Mouse (Mus musculus) cerebral cortex, adult 2 months (tissue): ENCODE results near the gene Mtmr10.

Experiments used
- WGBS: fragments of 180-500 bp; shearing (Covaris S2); methylation state at CpG from one replicate; pipeline ENCODE4 v1.1.7; 2018; 5-methylcytosine and 5-hydroxymethylcytosine counted together

Mtmr10 gene

DNA sequence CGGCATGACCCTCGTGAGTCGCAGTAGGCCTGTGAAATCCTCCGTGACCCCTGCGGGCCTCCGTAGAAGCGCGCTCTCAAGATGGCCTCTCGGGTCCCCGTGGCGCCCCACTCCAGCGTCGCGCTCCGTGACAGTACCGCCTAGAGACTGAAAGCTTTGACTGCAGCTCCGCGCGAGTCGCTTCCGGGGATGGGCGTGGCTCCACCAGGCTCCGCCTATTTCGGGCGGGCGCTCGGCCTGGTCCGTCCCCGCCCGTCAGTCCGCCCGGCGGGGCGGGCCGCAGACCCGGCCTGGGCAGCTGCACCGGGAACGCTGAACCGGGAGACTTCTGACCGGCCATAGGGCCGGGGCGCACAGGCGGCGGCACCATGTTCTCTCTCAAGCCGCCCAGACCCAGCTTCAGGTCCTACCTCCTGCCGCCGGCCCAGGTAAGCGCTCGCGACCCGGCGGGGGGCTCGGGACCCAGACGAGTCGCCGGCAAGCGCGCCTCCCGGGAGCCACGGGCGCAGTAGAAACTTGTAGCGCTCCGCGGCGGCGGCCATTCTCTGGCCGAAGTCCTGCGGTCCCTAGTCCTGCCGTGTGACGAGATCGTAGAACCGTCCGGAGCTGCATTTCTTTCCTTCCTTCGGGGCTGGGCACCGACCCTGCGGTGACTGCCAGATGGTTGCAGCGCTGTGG, at the start of gene Mtmr10:
Mtmr10 (plus strand) TSS at position 240 of the 678 bp plus-strand sequence.
- WGBS = under 1% methylated on average over 77 of the region's 77 CpGs

DNA sequence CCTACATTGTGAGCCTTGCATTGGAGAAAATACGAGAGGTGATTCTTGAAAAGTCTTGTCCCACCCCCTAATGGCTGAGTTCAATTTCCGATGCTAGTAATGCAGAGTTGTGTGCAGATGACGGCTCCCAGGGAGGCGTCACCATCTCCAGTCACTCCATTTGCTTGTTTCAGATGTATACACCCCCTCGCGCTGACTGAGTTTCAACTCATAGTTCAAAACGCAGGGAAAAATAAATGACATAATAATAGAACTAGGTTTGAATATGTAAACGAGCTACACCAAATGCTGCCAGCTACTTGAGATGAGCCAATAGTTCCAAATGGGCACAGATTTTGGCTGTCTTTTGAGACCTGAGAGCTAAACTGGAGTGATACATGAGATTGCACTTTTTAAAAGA, 49.7 kb upstream of the Mtmr10 start:
- 61% methylated on average over 8 of the region's 8 CpGs for WGBS

DNA sequence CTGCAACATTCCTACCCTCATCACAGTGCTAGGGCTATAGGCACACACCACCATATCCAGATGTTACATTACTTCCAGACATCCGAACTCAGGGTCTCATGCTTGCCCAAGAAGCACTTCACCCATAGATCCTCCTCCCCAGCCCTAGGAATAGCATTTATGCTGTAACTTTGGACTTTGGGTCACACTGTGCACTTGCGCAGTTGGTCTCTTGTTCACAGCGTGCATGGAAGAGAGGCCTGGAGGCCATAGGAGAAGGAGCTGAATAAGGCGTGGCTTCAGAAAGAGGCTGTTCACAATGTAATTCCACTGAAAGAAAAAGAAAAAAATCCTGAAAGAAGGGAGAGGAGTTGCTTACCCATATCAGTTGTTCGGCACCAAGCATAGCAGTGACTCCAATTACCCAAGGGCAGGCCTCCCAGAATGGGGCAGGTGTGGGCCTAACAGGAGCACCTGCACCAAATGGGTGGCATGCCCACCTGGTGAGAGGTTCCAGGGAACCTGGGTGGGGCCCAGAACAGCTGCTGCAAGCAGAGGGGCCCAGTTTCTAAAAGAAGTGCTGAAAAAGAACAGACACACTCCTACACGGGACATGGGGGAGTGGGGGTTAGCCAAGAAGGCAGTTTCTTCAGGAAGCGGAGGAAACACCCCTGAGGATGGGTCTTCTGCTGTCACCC, 48.9 kb upstream of the Mtmr10 start:
- whole genome bisulfite sequencing = 91% methylated on average over 7 of the region's 7 CpGs

DNA sequence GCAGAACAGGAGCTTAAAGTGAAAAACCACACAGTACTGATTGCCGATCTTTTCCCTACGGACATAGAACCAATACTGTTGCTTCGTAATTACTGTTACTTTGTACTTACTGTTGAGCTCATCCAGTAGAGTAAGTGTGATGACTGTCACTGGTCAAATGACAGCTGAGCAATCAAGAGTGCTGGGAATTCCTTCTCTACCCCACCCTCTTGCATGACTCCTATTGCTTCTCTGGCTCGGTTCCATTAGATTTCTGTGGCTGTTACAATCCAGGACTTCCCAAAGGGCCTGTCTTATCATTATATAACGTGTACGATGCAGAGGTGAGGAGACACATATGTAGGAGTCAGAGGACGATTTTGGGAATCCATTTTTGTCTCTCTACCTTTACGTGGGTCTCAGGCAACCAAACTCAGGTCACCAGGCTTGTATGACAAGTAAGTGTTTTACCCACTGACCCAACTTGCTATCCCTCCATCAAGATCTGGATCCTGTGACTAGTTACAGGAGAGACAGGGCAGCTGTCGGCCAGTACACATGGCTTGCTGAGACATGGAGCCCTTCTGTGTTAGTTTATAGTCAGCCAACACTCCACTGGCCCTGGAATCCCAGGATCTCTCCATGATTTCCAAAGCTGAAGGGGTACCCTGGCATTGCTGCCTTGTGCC, 48.2 kb upstream of the Mtmr10 start:
- 89% methylated on average over 9 of the region's 9 CpGs for WGBS

DNA sequence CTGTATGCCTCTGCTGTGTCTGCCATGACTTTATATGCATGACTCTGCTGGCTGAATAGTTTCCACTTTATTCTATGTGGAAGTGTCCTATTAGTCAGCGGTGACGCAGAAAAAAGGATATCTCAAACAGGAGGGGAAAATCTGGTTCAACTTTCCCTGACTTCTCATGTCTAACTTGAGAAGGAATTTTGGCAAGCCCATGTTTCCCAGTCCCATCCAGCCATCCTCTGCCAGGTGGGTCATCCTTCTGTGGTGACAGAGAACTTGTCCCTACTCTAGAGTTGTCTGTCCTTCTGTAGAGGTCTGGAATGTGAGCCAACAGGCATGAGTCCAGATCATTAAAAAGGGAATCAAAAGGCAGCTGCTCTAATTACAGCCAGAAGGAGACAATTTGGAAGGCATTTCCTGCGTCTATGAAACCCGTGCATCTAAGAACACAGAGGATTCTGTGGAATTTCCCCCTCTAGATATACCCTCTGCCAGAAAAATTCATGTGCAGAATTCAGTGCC, 47.6 kb upstream of the Mtmr10 start:
- 63% methylated on average over 4 of the region's 4 CpGs for WGBS

DNA sequence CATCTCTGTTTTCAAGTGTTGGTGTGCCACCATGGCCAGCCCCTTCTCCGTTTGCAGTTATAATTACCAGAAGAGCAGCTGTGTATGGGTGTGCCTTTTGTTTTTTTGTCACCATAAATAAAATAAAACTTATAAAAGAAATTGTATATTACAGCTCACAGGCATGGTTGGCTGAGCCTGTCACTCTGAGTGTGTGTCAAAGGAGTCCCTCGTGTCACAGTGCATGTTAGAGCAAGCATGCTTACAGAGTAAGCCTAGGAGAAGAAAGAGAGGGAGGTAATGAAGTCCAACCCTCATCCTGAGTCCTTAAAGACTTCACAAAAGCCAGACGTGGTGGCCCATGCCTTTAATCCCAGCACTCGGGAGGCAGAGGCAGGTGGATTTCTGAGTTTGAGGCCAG, 45.0 kb upstream of the Mtmr10 start:
- WGBS = 82% methylated on average over 4 of the region's 4 CpGs

DNA sequence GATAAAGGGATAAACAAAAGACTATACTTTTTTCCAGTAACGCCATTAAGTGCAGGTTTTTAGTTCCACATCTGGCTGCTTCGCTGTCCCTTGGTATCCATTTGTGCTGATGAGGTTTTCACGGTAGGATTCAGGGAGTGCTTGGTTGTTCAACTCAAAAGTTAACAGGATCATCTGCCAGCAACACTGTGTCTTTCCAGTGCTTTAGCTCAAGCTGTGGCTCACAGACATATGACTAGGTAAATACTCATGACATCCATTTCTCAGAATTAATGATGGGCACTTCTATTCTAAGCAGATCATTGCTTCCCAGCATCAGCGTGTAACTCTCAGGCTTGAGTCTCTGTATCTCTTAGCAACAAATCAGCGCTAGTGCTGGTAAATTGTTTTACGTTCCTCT, 43.1 kb upstream of the Mtmr10 start:
- WGBS = 85% methylated on average over 6 of the region's 6 CpGs

DNA sequence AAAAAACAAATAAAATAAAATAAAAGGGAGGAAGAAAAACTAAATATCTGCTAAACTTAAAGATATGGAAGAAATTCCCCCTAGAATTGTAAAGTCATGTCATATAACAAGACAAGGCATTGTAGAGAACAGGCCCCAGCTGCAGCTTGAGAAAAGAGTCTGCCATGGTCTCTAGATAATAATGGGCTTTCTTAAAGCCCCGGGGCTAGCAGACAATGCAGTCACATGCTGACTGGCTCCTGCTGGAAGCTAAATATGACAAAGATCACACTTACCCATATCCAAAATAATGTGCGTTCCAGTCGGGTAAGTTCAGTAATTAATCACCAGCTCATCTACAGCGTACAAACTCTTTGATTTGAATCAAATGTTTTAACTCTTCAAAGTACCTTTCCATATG, 40.7 kb upstream of the Mtmr10 start:
- 61% methylated on average over 4 of the region's 4 CpGs for WGBS

DNA sequence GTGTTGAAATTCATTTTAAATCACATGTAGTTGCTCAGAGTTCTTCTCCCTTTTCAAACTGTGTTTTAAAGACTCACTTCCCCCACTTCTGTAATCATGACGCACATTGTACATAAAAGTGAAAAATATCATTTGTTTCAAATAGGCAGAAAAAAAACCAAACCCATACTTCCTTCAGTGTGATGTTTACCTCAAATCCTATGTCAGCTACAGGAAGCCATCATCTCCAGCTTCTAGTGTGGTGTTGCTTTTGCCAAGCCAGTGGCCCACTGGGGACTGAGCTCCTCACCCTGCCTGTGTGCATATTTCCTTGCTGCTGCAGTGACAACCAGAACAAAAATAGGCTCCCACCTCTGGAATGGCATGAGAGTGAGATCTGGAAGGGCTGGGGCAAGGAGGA, 39.1 kb upstream of the Mtmr10 start:
- WGBS = 48% methylated on average over 1 of the region's 1 CpGs

DNA sequence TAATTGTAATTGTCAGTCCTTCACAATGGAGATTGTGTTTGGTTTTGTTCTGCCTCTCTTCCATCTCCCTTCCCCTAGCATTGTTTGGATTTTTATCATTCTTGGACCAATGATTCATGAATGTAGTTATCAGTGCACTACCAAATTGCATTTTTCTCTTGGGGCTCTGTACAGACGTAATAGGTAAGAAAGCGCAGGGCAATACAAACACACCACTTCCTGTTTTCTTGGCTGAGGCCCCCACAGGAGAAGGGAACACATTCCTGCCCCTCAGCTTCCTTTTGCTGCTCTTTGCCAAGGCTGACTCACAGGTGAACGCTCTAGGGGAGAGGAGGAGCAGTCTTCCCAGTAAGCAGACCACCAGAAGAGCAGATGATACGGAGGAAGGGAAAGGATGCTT, 37.7 kb upstream of the Mtmr10 start:
- WGBS = 74% methylated on average over 4 of the region's 4 CpGs

DNA sequence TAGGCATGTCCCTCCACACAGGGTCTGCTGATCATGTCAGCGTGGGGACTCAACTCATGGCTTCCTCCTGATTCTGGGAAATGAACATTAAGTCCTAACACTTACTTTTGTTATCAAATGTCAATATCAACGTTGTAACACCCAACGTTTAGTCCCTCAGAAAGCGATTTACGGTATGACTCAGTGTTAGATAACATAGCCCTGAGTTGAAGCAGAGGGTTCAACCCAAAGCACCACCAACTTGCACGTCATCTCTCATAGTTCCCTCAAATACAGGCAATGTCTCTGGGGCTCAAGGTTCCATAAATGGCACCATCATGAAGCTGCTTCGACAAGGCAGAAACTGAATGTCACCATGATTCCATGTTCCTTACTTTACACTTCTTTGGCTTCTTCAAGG, 37.0 kb upstream of the Mtmr10 start:
- 91% methylated on average over 7 of the region's 7 CpGs for WGBS

DNA sequence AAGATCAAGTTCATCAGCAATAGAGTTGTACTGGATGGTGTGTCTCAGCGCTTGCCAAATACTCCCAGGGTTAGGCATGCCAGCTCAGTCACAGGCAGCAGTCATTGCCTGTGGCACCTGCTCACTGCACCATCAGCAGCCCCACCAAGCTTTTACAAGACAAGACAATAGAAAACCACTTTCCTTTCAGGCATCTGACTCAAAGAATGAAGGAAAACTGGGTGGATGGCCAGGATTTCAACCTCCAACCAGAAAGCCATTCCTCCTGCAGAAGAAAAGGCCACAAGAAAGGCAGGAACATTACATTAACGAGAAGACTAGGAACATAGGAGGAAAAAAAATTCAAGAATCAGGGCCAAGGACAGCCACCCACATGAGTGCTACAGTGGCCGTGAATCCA, 33.7 kb upstream of the Mtmr10 start:
- 75% methylated on average over 3 of the region's 3 CpGs for WGBS

DNA sequence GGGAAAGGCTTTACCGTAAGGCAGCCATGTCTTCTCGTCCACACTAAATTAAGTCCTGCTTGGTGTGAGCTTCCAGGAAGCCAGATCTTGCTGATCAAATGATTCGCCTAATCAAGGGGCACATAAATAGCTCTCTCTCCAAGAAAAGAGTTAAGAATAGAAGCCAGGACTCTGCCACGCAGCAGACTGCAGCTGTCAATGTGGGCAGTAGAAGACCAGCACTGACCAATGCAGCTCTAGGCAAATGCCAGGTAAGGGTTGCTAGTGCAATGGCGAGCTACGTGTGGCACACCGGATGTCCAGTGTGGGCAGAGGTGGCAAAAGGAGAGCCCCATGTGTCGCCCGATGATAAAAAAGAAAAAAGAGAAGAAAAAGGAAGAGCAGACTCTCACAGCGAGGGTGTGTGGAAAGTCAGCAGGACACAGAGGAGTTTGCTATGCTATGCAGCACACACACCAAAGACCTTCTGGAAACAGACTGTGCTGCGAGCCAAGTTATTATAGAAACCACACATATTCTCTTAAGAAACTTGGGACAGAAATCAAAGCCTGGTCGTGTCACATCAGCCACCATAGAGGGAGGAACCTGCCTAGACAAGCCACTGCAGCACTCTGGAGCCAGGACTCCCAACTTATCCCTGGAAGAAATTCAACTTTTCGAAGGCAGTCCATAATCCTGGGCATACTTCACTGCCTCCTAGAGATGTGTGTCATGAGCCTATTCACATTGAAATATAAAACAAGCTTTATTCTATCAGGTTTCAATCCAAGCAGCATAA, 21.8 kb upstream of the Mtmr10 start:
- WGBS = 62% methylated on average over 13 of the region's 13 CpGs

DNA sequence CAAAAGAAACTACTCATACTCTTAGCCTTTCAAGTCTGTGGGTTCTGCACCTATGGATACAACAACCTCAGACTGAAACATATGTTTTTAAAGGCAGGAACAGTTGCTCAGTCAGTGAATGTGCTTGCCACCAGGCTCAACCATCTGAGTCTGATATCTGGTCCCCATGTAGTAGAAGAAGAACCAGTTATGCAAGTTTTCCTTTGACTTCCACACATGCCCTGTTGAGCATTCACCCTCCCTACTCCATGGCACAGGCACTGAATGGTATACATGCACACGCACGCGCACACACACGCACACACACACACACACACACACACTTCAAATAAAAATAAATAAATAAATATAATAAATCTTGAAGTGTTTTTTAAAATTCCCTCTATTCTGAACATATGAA, 20.9 kb upstream of the Mtmr10 start:
- WGBS = 93% methylated on average over 4 of the region's 4 CpGs

DNA sequence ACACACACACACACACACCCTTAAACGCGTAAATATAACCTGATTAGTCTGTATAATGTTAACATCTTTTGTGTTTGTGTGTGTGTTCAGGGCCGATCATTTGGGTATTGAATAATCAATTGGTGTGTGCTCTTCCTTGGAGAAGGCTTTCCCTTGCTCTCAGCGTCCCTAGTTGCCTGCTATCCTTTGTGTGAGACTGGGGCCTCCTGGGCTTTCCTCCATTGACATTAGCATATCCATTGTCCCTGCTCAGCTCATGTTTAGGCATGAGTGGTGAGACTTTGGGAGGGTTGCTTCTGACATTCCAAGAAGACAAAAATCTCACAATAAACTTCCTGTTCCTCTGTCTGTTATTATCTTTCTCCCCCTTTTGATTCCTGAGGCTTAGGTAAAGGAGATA, 15.5 kb upstream of the Mtmr10 start:
- 36% methylated on average over 4 of the region's 4 CpGs for WGBS

DNA sequence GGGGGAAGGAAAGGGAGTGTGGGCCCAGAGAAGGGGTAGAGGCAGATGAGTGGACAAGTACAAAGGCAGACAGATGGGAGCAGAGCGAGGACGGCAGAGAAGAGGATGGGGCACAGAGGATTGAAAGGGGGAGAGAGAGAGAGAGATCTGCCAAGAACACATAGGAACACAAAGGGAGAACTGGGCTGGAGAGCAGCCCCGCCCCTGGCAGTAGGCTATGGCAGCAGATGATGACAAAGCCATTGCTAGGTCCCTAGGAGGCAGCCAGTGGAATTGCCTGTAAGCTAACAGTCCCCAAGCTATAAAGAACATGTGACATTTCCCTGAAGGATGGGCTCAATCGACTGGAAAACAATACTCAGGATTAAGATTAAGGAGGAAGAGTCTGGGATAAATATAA, 11.9 kb upstream of the Mtmr10 start:
- WGBS = 72% methylated on average over 4 of the region's 4 CpGs

DNA sequence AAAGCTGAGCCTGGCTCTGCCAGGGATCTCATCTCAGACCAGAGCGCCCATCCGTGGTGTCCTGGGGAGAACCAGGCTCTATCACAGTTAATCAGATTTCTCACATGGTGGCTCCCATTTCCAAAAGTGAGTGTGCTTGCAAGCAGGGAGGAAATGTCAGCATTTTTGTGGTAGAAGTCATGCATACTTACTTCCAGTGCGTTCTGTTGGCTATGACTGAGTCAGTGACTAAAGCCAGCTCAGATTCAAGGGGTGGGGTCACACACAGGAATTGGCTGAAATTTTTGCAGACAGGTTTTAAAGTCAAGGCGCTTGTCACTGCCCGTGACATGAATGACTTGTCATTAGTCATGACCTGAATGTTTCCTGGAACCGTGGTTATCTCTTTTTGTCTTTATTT, 10.5 kb upstream of the Mtmr10 start:
- whole genome bisulfite sequencing = 67% methylated on average over 6 of the region's 6 CpGs

DNA sequence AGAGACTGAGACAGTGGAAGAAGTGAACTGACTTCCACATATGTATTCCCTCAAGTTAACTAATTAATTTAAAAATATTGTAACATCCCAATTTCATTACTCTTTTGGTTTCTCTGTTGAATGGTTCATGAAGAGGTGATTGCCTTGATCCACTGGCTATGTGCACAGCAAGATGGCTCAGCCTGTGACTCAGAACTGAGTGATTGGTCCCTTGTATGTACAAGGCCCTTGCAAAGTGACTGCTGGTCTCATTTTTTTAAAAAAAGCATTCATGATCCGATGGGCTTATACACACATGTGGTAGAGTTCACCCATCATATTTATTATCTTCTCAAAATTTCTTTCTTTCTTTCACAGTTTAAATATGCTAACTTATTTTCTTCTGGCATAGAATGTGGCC, 8.9 kb upstream of the Mtmr10 start:
- 83% methylated on average over 1 of the region's 1 CpGs for WGBS

DNA sequence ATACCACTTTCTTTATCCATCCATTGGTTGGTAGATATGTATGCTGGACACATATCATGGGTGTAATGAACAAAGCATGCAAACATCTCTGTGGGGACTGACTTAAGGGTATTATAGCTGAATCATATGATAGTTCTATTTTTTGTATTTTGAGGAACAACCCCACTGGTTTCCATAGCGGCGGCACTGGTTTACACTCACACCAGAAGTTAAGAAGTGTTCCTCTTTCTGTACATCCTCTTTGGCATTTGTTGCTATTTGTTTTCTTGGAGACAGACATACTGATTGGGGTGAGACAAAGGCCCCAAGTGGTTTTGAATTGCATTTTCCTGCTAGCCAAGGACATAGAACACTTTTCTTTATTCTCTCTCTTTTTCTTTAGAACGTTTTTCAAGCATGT, 7.9 kb upstream of the Mtmr10 start:
- WGBS = 86% methylated on average over 3 of the region's 3 CpGs

DNA sequence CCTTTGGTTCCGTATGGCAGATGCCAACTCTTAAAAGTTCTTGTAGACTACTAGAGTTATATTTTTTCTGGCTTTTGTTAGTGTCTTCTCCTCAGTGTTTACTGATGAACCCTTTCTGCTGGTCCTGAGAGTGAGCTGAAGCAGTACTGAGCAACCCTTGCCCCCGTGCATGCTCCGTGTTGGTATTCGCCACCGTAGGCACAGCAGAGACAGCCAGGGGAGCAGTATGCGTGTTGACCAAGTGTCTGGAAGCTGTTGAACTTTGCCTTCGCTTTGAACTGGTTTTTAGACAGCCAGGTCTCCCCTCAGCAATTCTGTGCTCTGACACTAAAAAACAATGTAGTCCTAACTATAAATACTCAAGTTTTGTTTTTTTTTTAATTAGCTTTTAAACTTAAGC, 2.0 kb downstream of the Mtmr10 start:
- WGBS = 86% methylated on average over 7 of the region's 7 CpGs

DNA sequence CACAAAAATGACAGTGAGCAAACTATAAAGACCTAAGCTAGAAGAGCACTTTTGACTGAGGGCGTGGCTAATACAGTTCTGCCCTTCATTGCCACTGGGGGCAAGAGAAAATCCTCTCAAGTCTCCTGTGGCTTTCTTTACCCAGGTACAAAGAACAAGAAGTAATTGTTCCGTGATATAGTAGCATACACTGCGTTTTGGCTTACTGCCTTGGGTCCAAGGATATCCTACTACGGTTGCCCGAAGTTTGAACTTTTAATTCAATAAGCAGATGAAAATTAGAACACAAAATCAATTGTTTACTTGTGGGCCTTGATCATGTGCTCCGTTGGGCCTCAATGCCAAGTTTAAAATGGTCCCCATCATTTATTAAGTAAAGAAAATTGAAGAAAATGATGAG, 3.0 kb downstream of the Mtmr10 start:
- 82% methylated on average over 6 of the region's 6 CpGs for WGBS

DNA sequence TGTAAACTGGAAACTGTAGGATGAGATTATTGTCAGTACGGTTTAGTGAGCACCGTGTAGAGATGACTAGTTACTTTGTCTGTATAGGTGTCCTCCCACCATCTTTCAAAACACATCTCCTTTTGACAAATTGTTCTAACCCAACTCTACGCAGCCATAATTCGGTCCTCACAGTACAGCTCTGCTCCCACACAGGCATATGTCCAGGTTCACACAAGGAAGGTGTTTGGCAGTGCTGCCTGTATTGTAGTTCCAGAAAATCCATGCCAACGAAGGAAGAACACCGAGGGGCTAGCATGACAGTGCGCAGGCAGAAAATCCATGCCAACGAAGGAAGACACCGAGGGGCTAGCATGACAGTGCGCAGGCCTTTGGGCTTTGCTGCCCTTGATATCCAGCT, 4.3 kb downstream of the Mtmr10 start:
- 63% methylated on average over 10 of the region's 10 CpGs for WGBS
